Mouse (Mus musculus): ENCODE measurements around the gene Cyfip1.

Cyfip1 gene

DNA sequence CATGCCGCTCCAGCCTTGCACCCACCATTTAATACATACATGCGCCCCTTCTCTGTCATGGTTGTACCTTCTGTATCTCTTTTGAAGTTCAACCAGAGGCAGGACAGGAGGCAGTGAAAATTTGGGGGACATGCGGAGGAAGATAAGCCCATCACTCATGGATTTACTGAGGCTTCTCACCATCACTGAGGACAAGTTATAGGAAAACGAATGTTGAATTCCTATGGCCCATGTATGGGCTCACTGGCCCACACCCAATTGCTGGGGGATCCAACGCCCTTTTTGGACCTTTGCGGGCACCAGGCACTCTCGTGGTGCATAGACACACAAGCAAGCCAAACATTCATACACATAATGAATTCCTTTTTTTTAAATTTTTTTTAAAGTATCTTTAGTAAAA is at the start of gene Cyfip1:
Cyfip1 (plus strand) TSS at position 301 of the 400 bp plus-strand sequence.
- no peak for DNase-seq (ENCODE audit: low spot score in 2 of 2)

DNA sequence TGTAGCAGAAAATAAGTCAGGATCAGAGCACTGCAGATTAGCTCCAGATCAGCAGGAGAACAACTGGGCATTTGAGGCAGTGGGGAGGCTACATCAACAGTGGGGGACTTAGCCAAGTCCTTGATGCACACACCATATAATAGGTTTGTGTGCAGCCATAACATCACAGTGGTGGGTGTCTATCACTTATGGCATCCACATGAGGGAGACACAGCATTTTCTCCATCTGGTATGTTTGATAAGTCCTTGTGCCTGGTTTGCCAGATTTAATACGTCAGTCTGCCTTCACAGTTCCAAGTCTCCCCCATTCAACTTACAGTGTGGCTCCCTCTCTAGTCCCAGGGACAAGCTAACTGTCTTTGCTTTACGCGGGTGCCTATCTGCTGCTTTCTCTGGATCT is 49.3 kb upstream of the Cyfip1 start:
- peak in 1 of 2 experiments; percentile 34 for DNase-seq (ENCODE audit: low spot score in 2 of 2)

DNA sequence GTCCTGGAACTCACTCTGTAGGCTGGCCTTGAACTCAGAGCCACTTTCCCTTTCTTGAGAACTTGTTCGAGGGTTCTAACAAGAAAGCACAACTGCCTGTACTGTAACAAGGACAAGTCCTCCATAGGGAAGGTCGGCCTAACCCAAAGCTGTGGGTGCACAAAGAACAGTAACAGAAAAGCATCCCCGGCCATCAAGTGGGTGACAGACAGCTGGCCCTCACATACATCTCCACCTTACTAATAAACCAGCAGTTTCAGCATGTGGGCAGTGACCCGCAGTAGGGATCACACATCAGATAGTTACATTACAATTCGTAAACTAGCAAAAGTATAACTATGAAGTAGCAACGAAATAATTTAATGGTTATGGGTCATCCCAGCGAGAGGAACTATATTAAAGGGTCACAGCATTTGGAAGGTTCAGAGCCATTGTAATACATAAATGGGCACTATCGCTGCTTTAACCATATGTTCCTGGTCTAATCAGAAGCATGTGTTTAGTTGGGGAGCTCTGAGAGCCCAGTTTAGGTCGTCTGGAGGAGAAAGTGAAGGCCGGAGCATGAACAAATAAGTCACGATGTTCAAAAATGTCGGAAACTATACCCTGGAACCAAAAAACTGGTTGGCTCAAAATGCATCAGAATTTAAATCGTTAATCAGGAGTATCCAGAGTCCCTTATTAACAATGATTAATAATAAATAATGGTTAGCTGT is 48.2 kb upstream of the Cyfip1 start:
- DNase-seq (ENCODE audit: low spot score in 2 of 2), result no peak

DNA sequence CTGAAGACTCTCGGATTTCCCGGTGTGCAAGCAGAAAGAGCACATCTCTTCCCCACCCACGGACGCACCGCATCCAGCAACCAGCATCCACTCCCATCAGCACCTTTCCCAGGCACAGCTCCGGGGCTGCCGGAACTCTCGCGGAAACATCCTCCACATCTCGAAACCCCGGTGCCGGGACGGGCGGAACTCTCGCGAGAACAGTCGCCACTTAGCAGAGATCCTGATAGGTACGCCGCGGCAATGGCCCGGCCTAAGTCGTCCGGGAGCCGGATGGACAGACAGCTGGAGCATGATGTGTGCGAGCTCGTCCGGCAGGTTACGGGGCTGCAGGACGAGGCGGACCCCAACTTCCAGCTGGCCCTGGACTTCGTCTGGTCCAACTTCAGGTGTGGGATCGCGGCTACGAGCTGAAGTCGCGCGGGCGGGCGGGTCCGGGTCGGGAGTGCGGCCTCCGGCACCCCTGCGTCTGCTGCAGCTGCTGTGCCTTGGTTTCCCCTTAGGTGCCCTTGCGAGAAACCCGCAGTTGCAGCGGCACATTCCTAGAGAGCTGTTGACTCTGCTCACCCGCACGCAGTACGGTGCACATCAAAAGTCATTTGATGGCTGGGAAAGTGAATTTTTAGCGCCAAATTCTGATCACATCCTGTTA is 47.5 kb upstream of the Cyfip1 start, which contains the start of gene Tubgcp5:
Tubgcp5 (plus strand) TSS at position 203 of the 652 bp plus-strand sequence.
- peak; percentile 94 to 98 for DNase-seq (ENCODE audit: low spot score in 2 of 2)

DNA sequence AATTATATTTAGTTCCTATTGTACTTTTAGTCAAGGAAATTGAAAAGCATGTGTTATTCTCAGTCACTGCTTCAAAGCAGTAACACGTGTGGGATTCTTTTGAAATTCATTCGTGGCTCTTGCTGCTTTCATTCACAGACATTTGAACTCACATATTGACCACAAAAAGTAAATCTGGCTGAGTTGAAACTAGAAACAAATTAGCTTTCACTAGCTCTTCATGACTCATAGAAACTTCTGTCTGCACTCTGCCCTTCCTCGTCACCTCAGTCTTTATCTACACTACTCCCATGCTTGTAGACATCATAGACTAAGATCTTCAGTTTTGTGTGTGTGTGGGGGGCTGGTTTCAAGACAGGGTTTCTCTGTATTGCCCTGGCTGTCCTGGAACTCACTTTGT is 41.6 kb upstream of the Cyfip1 start:
- no peak for DNase-seq (ENCODE audit: low spot score in 2 of 2)

DNA sequence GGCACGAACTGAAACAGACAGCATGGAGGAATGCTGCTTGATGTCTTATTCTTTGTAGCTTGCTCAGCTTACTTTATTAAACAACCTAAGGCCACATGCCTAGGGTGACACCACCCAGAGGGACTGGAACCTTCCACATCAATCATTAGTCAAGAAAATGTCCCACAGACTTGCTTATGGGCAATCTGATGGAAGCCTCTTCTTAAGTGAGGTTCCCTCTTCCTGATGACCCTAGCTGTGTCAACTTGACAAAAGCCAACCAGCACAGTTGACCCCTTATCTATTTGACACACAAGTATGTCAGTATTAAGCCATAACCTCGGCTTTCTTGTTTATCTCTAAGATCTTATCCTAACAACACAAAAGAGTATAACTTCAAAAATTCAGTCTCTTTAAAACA is 31.6 kb upstream of the Cyfip1 start:
- DNase-seq (ENCODE audit: low spot score in 2 of 2), result no peak

DNA sequence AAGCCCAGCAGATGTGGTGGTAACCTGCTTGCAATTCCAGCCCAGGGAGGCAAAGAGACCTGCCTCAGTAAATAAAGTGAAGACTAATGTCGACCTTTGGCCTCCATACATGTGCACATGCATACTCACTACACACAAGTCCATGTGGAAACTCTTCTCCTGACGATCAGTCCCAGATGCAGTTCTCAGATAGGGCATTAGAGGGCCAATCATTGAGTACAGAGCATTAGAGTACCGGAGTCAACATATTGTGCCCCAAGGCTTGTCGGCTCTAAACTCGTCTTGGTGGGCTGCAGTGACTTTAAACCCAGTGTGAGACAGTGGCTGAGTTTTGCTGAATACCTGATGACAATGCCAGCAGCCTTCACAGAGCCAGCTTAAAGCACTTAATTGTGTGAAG is 17.1 kb upstream of the Cyfip1 start:
- no peak for DNase-seq (ENCODE audit: low spot score in 2 of 2)

DNA sequence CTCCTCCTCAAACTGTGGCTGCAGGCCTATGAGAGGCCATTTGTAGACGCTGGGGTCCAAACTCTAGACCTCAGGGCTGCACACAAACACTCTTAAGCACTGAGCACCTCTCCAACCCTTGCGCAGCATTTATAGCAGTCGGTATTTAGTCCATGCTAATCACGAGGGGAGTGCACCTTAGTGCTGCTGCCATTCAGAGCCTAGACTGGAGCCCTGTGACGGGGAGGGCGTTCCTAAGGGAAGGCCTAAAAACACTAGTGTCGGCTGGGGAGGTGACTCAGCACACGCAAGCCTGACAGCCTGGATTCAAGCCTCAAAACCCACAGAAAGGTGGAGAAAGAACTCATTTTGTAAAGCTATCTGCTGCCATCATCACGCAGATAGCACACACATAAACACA is 14.0 kb upstream of the Cyfip1 start:
- no peak for DNase-seq (ENCODE audit: low spot score in 2 of 2)

DNA sequence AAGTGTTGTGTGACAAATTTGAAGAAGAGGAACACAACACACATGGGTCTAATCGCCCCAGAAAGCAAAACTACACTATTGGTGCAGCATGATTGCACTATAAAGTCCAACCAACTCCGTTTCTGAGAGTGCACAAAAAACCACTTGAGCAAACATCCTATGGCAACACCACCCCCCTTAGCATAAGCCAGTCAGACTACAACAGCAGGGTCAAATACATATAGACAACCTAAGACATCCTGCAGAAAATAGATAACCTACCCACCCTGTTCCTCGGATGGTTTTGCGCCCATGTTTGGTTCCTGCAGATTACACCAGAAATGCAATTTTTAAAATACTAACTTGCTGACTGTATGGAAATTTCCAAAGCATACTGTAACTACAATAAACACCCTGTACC is 4.7 kb upstream of the Cyfip1 start:
- DNase-seq (ENCODE audit: low spot score in 2 of 2), result no peak

DNA sequence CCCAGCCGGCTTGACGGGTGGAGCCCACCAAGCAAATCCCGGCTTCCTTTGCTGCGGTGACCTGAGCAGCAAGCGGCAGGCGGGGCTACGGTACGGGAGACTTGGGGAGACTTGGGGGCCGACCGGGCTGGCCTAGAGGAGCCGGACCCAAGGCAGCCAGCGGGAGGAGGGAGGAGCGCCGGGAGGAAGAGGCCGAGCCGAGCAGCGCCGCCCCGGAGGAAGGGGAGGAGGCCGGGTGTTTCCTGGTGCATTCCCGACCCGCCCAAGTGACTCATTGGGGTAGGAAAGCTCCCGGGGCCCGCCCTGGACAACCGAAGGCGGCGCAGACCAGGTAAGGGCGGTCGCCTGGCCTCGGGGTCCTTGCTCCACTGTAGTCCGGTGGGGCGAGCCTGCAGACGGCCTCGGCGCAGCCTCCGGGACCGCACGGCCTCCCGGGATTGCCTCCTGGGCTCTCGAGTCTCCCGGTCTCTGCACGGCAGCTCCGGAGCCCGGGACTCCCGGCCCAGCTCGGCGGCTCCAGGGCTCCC is 495 bp downstream of the Cyfip1 start:
- DNase-seq (ENCODE audit: low spot score in 2 of 2), result peak; percentile 65 to 85

DNA sequence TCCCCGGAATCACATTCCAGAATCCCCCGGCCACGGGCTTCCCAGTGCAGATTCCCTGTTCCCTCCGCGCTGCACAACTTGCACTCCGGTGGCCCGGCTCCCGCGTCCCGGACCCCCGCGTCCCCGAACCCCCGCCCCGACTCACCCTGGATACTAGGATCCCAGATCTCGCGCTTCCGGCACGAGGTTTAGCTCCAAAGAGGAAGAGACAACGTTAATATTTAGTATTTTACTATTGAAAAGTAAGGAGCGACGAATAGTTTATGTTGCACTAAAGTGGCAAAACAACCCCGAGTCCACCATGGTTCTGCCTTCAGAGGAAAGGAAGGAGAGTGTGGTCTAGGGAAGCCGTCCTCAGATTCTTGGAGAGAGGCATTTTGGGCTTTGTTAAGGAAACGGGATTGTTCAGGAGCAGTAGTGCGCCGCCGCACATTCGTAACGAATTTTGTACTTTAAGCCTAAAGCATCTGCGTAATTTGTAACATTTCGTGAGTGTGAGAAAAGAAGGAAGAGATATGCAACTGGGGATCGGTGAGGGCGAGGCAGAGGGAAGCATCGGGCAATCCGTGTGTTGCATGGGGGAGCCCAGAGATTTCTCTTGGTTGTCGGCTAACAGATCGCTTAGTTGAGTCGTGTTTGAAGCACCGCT is 1.1 kb downstream of the Cyfip1 start:
- no peak for DNase-seq (ENCODE audit: low spot score in 2 of 2)

DNA sequence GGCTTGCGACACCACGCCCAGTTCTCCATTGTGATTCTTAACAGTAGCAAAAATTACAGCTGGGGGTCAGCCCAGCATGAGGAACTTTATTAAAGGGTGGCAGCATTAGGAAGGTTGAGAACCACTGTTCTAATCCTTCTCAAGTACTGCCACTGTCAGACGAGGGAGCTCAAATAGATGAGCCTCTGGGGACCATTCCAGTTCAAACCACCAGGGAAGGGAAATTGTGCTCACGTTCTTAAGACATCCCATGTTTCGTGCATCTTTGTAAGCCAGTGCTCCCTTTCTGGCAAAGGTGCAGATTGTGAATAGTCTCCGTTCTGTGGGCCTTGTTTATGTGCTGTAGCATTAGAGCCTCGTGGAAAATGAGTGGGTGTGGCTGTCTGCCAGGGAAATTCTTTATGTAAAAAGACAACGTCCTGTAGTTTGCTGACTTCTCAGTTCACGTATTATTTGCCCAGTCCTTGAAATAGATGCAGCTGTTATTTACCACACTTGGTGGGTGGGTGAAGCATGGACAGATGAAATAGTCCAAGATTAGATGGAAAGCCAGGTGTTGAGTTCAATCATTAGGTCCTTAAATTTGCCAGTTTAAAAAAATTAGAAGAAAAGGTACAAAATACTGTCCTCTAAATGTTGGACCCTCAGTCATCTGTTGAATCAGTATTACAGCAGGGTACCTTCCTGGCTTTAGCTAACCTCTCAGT is 5.2 kb downstream of the Cyfip1 start:
- DNase-seq (ENCODE audit: low spot score in 2 of 2), result no peak

DNA sequence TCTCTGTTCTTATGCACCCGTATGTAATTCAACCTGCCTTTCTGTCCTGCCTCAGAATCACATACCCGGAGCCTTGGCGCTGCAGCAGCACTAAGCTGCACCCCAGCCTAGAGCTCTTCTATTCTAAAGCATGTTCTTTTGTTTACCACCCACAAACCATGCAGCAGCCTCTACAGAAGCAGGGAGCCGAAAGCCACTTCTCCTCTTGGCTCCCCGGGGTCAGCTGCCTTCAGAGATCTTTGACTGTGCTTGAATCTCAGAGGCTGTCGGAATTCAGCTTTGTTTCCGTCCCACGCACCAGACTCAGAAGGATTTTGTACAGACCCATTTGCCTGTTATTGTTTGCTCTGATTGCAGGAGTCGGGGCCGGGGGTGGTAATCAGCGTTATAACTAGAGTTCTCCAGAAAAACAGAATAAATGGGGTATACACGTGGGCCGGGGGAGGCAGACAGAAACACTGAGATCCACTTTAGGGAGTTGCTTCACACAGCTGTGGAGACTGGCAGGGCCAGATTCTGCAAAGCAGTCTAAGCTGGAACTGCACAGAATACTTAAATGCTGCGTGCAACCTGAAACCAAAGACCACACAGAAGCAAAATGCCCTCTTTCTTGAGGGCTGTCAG is 8.5 kb downstream of the Cyfip1 start:
- DNase-seq (ENCODE audit: low spot score in 2 of 2), result peak; percentile 76 to 82

DNA sequence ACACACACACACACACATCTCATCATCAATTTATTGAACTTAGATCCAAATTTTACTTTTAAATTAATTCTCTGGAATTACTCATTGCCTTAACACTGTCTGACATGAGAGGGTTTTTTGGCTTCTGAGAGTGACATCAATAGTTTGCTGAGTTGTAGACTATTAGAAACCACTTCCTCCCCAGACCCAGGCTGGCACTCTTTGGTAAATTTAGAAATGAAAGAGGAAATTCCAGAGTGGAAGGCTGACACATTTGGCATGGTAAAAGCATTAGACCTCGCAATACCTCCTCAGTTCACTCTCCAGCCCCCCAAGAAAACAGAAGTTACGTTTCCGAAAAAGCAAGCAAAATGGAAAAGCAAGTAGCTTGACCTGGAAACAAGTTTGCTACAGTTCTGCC is 11.2 kb downstream of the Cyfip1 start:
- no peak for DNase-seq (ENCODE audit: low spot score in 2 of 2)

DNA sequence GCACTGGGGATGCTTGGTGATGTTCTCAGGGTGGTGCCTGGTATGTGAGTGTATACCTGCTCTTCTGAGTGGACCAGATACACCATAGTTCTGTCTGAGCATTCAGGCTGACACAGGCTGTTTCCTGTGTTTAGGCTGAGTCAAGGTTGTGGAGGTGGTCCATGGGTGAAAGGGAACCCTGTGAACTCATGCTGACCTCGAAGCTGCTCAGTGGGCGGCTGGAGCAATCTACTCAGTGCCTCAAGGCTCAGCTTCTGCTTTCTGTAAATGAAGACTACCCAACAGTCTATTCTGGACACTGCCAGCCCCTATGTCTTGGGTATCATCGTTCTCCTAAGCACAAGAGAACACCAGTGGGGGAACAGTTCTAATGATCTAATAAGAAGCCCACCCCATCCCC is 14.1 kb downstream of the Cyfip1 start:
- DNase-seq (ENCODE audit: low spot score in 2 of 2), result no peak

DNA sequence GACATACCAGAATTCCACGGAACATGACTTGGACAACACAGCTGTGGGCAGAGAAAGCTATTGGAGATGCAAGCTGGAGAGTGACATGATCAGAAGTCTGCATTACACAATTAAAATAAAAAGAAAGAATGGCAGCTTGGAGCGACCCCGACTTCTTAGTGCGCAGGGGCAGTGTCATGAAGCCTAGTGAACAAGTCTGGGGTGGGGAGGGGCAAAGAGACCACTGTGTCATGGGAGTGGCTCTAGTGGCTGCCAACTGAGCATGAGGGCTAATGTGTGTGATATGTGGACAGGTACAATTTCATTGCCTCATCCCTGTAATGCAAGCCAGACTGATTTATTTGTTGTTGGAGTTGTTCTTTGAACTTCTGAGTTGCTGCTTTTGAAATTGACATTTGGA is 15.2 kb downstream of the Cyfip1 start:
- DNase-seq (ENCODE audit: low spot score in 2 of 2), result no peak

DNA sequence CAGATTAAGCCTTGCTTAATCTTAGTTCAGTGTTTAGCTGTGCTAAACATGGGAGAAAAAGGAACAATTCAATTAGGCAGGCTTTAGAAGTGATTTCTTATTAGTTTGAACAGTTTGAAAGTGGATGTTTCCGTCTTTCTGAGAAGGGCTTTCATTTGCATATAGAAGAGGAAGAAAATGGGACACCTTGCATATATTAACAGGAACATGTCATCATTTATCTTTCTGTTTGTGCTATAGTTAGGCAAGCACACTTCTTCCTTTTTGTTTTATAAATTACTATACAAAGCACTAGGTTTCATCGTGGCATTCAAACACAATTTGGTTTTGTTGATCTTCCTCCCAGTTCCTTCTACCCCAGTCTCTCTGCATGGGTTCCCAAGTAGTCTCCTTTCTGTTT is 16.2 kb downstream of the Cyfip1 start:
- DNase-seq (ENCODE audit: low spot score in 2 of 2), result no peak

DNA sequence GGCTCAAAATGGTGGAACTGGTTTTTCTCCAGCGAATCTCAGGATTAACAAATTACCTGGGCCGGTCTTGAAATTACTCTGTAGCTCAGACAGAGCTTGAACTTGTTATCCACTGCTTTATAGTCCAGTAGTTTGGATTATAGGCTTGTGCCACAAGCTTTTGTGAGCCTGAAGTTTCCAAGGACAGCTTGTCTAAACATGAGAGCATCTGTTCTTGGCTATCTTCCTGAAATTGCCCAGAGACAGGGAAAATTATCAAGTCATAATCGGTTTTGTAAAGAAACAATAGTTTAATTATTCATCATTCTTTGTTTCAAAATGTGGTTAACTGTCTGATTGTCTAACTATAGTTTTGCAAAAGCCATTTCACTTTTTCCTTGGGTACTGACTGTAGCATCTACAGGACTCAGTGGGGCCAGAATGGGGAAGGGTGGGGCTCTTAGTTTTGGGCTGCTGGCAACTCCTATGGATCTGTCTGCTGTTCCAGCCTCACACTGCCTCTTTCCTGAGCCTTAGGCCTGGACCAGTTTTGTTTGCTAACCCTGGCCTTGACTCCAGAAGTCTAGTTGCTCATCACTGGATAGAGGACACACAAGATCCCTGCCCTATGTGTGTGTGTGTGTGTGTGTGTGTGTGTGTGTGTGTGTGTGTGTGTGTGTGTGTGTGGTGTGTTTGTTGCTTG is 17.4 kb downstream of the Cyfip1 start:
- DNase-seq (ENCODE audit: low spot score in 2 of 2), result no peak

DNA sequence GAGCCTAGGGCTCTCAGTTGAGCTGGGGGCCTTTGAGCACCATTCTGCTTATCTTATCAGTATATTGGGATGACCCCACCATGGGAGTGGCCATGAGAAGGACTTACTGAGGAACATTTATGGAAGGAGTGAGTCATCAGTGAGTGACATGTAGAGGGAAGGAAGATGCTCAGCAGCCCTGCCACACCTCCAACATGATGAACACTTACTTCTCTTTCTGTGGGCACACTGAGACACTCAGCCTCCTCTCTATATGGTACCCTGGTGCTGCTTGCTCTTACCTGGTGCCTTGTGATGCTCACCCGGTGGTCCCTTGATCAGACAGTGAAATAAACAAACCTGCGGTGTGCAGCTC is 17.9 kb downstream of the Cyfip1 start:
- no peak for DNase-seq (ENCODE audit: low spot score in 2 of 2)

DNA sequence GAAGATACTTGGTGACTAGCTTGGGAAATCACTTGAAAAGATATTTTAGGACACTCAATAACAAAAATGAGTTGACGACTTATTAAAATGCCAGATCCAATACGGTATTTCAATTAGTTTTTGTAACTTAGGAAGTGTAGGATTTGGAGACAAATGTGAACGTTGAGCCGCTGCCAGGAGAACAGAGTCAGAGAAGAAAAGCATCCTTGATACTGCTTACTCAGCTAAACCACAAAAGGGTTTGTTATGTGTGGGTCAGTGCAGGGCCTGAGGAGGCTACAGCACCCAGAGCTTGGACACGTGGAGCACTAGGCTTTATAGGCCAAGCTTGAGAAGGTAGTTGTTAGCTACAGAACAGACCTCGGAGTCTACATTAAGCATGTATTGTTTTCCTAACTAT is 18.4 kb downstream of the Cyfip1 start:
- DNase-seq (ENCODE audit: low spot score in 2 of 2), result peak in 1 of 2 experiments; percentile 48

DNA sequence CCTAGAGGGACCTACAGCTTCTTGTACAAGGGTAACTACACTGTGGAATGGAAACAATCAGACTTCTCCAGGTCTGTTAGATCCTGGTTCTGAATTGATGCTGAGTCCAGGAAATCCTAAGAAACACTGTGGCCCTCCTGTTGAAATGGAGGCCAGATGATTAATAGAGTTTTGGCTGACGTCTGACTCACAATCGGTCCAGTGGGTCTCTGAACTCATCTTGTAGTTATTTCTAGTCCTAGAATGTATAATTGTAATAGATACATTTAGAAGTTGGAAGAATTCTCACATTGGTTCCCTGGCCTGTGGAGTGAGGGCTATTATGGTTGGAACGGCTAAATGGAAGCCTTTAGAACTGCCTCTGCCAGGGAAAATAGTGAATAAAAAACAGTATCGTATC is 19.6 kb downstream of the Cyfip1 start:
- no peak for DNase-seq (ENCODE audit: low spot score in 2 of 2)
